Mouse (Mus musculus): ENCODE data around the gene Ttc32.

Gene Ttc32

DNA sequence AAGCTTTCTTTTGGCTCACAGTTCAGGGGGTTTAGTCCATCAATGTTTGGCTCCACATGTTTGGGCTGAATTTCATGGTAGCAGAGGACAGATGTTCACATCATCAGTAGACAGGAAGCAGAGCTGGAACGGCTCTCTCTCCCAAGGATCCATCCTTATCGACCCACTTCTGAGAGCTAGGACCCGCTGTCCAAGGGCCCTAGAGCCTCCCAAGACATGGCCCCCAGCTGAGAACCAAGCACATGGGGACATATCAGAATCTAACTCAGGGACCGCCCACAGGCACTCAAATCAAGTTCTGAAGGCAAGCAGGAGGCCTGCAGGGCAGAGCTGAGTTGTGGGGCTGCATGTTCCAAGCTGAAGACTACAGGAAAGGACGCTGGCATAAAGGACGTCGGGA is 14.9 kb downstream of the Ttc32 start:
- DNase-seq (ENCODE audit: low read depth, low spot score) = no peak

GRCm38 (mm10) chr12:9046674-9047073 is 16.9 kb downstream of the Ttc32 start:
- no peak for DNase-seq (ENCODE audit: low read depth, low spot score)

DNA sequence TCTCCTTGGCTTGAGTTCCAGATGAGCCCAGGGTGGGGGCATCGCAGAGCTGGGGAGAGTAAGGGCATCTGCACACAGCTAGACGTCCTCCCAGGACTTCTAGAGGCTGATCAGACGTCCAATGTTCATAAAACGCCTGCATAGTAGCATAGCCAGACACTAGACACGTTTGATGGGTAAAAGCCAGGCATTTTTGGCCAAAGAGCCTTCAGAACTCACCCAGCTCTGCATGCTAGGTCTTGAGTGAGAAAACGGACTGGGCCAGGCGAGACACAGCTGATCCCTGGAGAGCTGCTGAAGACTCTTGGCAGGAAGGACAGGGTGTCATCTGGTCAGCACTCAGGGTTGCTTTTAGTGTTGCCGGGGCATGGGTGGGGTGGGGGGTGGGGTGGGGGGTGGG is 18.3 kb downstream of the Ttc32 start:
- DNase-seq (ENCODE audit: low read depth, low spot score) = no peak

DNA sequence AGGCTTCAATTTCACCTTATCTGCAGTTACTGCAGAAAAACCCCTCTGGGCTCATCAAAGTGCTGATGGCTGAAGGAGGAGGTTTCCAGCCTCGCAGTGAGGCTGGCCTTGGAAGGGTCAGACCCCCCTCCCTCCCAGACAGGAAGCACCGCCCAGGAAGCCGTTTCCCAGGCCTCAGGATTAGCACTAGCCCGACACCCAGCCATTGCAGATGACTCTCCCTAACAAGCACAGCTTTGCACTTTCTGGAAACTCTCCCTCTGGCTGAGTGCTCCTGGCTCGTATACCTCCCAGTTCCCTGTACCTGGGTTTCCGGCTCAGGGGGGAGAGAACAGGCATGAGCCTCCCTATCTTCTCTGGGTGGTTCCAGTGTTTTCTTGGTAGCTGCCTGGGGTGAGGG is 21.0 kb downstream of the Ttc32 start:
- DNase-seq (ENCODE audit: low read depth, low spot score) = no peak

DNA sequence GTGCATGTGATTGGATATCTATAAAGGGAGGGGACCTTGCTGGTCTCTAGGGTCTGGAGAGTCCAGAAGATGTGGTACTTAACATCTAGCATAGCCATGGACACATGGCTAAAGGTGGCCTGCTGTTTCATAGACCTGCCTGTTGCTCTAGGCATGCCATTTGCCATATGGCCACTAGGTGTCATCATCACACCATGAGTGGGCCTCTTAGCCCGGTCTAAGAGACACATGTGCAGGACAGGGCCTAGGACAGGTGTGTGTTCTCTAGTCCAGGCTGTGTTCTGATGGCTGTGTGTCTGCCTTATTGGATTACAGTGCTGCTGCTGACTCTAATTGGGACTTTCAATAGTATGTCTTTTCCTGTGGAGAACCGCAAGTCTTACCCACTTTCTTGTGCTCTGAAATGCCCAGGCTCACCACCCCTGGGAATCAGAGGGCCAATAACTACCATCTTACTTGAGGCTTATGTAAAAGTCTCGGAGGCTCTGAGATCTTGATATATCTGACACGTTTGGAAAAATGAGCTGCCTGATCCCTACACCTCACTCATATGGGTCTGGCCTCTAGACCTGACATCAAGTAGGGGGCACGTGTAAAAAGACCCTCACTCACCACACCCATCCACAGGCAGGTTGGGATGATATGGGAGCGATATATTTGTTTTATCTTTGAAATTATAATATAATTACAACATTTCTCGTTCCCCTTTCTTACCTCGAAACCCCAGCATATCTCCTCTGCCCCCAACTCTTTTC is 22.5 kb downstream of the Ttc32 start:
- DNase-seq (ENCODE audit: low read depth, low spot score) = peak; percentile 84

DNA sequence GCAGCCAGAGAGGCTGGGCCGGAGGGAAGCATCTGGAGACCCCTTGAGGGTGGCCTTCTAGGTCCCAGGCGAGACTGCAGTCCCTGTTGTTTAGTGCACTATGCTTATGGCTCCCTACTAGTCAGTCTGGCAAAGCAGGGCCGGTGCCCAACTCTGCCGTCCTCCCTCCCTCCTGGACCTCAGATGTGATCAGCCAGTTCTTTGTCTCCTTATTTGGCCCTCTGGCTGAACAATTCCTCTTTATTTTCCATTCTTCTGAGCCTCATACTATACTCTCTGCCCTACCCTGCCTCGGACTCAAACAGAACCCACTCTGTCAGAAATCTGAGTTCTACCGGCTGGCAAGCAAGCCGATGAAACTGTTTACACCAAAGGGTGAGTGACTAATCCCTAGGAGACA is 23.5 kb downstream of the Ttc32 start:
- DNase-seq (ENCODE audit: low read depth, low spot score) = no peak

- no peak for DNase-seq (ENCODE audit: low read depth, low spot score)
These were observed 24.2 kb downstream of the Ttc32 start for GRCm38 (mm10) chr12:9054012-9054411.

GRCm38 (mm10) chr12:9055269-9055668 is 25.5 kb downstream of the Ttc32 start:
- DNase-seq (ENCODE audit: low read depth, low spot score) = no peak

DNA sequence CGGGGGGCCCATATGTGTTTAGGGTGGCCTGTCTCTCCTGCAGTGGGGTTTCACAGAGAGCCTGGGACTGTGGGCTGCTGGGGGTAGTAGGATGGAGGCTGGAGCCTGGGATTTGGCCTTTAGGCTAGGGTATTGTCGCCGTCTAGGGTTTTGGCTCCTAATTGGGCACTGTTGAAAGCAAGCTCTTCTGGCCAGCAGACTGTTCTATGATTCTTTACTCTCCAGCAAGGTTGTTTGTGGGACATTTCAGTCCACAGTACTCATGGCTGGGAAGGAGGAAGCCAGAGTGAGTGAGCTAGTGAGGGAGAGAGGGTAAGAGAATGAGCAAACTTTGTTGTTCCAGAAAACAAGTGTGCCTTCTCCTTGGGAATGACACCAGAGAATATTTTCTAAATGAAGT is 29.7 kb downstream of the Ttc32 start:
- DNase-seq (ENCODE audit: low read depth, low spot score) = no peak

DNA sequence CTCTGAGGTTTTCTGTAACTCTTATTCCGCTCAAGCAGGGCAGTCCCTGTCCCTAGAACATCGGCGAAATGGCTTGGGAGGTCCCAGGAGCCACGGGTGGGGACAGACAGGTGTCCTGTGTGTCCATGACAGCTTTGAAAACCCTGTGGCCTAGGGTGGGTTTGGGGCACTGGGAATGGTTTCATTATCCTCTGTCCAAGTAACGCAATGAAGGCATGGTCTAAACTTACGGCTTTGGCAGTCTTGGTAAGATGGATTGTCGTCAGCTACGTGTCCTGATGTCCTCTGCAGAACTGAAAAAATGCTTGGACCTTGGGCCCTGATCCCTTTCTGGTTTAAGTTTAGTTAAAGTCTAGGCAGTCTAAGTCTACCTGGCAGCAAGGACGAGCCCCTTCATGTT is 30.2 kb downstream of the Ttc32 start:
- no peak for DNase-seq (ENCODE audit: low read depth, low spot score)

- no peak for DNase-seq (ENCODE audit: low read depth, low spot score)
These were observed 33.8 kb downstream of the Ttc32 start for GRCm38 (mm10) chr12:9063611-9064010.

- DNase-seq (ENCODE audit: low read depth, low spot score) = no peak
These were observed 41.3 kb downstream of the Ttc32 start for GRCm38 (mm10) chr12:9071058-9071457.

- no peak for DNase-seq (ENCODE audit: low read depth, low spot score)
These were observed 41.7 kb downstream of the Ttc32 start for GRCm38 (mm10) chr12:9071493-9071892.

GRCm38 (mm10) chr12:9077554-9078125 is 47.8 kb downstream of the Ttc32 start:
- DNase-seq (ENCODE audit: low read depth, low spot score) = no peak

DNA sequence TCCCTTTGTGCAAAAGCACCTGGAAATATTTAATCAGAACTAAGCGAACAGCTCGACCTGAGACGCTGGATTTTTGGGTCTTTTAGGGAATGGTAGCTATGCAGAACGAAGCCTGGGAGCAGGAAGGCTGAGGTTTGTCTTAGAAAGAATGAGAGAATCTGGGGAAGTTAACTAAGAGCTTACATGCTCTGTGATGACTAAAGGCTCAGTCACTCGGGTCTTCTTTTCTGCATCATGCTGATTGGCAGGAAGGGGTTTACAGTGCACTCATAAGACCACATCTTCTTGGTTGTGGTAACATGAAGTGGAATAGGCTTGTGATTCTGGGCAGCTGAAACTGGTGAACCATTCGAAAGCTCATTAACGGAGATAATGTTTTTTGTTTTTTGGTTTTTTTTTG is 60.4 kb downstream of the Ttc32 start:
- no peak for DNase-seq (ENCODE audit: low read depth, low spot score)
